Mouse (Mus musculus) stomach, embryonic 14.5 days (tissue): ENCODE data around the gene Plxnb3. TPM values are rescaled to one million over a fixed set of nuclear protein-coding genes. Genes with fewer than 3 reads are reported as not detected.

Source experiments
- ATAC-seq: fragments of 200-750 bp; cut with Nextera tagmentation; 2 replicates; pipeline ENCODE4 v1.8.0; 2017; ENCODE audit warnings: low read depth, moderate TSS enrichment; ENCODE audit not compliant: insufficient number of reproducible peaks, insufficient read depth, low FRiP score
- H3K27ac ChIP-seq: fragments of 300-500 bp; sonication (generic); 2 replicates; pipeline ENCODE4 v1.5.1; 2014; ENCODE audit warnings: mild to moderate bottlenecking, low read length, moderate library complexity, mixed read lengths
- H3K27me3 ChIP-seq: fragments of 300-500 bp; sonication (generic); 2 replicates; pipeline ENCODE4 v1.6.1; 2014; ENCODE audit warnings: low read length, control low read depth, mixed read lengths; ENCODE audit not compliant: control insufficient read depth, insufficient read depth
- H3K36me3 ChIP-seq: fragments of 300-500 bp; sonication (generic); 2 replicates; pipeline ENCODE4 v1.6.1; 2014; ENCODE audit warnings: mild to moderate bottlenecking, control low read depth, low read length, moderate library complexity, mixed read lengths; ENCODE audit not compliant: control insufficient read depth, insufficient read depth
- H3K4me1 ChIP-seq: fragments of 300-500 bp; sonication (generic); 2 replicates; pipeline ENCODE4 v1.6.1; 2014; ENCODE audit warnings: low read length, control low read depth, mixed read lengths; ENCODE audit not compliant: control insufficient read depth, insufficient read depth
- H3K4me2 ChIP-seq: fragments of 300-500 bp; sonication (generic); replicated peaks from 2 replicates; pipeline ENCODE4 v1.6.1; 2014; ENCODE audit warnings: low read depth, low read length, control low read depth
- H3K4me3 ChIP-seq: fragments of 300-500 bp; sonication (generic); 2 replicates; pipeline ENCODE4 v1.5.1; 2014; ENCODE audit warnings: low read depth, low read length, control low read depth
- H3K9ac ChIP-seq: fragments of 300-500 bp; sonication (generic); replicated peaks from 2 replicates; pipeline ENCODE4 v1.6.1; 2014; ENCODE audit warnings: low read depth, mild to moderate bottlenecking, control low read depth, low read length, moderate library complexity, mixed read lengths
- H3K9me3 ChIP-seq: fragments of 300-500 bp; sonication (generic); 2 replicates; pipeline ENCODE4 v1.6.1; 2016; ENCODE audit warnings: low read depth, low read length, control low read depth; ENCODE audit not compliant: control insufficient read depth
- WGBS: fragments of 180-500 bp; shearing (Covaris S2); extraction: QIAGEN DNeasy Blood & Tissue Kit; methylation state at CpG from one replicate; pipeline ENCODE4 v1.1.7; 2014; 5-methylcytosine and 5-hydroxymethylcytosine counted together
- polyA plus RNA-seq: library from polyadenylated mRNA; unstranded; fragments of >200 nt; fragmentation: Nextera tagmentation; extraction: Ambion mirVana; gene quantifications from 2 replicates; pipeline ENCODE4 v1.2.1, GENCODE M21; 2014

The Plxnb3 gene
- polyA plus RNA-seq, result 0.59 and 0.78 TPM in 2 replicates

GRCm38 (mm10) chrX:73756334-73757140 lies at the start of gene Plxnb3:
Gene Plxnb3, plus strand, starts transcription at chrX:73757090.
- H3K27ac ChIP-seq, result no peak within 1 kb of the TSS

GRCm38 (mm10) chrX:73715476-73716108 lies 41.3 kb upstream of the Plxnb3 start:
- ATAC-seq, result no peak
- H3K36me3 ChIP-seq, result no peaks in the 10 kb centered on the region; the same call in 1 of the 2 replicates
- WGBS, result 24% methylated on average over 20 of the region's 21 CpGs
- no peaks in the 10 kb centered on the region for H3K9me3 ChIP-seq
- H3K27me3 ChIP-seq, result no peaks in the 10 kb centered on the region
- H3K4me3 ChIP-seq, result peak overlapping the region; percentile 50
- peaks cover 14% of the 10 kb centered on the region; the same call in 1 of the 2 replicates for H3K4me1 ChIP-seq
- peak overlapping the region; percentile 86 for H3K27ac ChIP-seq
- peak overlapping the region; percentile 59 for H3K4me2 ChIP-seq
- peak overlapping the region; percentile 53 for H3K9ac ChIP-seq

More at GRCm38 (mm10) chrX:73756334-73757140, at the start of gene Plxnb3:
- Histone ChIP-seq H3K36me3 (no peaks in the 10 kb centered on the region), H3K9me3 (no peaks in the 10 kb centered on the region), H3K4me1 (no peaks in the 10 kb centered on the region), H3K27me3 (no peaks in the 10 kb centered on the region), H3K4me2 (no peak within 1 kb of the TSS), H3K9ac (no peak within 1 kb of the TSS), H3K4me3 (no peak within 1 kb of the TSS)
- WGBS, result 76% methylated on average over 5 of the region's 5 CpGs
- ATAC-seq, result no peak

DNA sequence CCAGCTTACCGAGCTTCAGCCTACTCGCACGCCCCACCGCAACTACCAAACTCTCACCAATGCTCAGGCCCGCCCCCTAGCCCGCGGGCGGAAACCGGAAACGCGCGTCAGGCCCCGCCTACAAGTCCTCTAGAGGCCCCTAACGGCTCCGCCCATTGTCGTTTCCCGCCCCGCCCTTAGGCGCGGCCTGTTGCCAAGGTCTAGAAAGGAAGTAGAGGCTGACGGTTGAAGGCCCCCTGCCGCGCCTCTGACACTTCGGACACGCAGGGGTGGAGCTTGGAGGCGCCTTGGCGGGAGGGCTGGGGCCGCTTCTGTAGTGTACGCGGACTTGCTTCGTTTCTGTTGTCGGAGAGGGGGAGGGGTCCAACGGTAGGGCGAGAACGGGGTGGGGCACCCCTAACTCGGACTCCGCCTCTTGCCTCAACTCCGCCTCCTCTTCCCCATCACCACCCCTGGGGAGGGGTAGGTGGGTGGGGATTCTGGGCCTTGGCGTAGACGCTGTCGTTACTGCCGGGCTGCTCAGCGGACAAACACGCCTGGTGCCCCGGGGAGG lies 40.7 kb upstream of the Plxnb3 start, which contains the start of the genes Bcap31 and Abcd1:
Gene Bcap31, minus strand, starts transcription at position 67 of the 553 bp plus-strand sequence.
Gene Abcd1, plus strand, starts transcription at position 489 of the 553 bp plus-strand sequence.
- Histone ChIP-seq H3K9ac (peak within 1 kb of the TSS; percentile 53), H3K4me2 (peak within 1 kb of the TSS; percentile 65), H3K4me3 (peak within 1 kb of the TSS; percentile 50), H3K27ac (peak within 1 kb of the TSS; percentile 86), H3K9me3 (no peaks in the 10 kb centered on the region), H3K36me3 (no peaks in the 10 kb centered on the region; the same call in 1 of the 2 replicates), H3K4me1 (peaks cover 14% of the 10 kb centered on the region; the same call in 1 of the 2 replicates), H3K27me3 (no peaks in the 10 kb centered on the region)
- ATAC-seq, result peak; percentile 93
- WGBS, result 24% methylated on average over 44 of the region's 45 CpGs

- Histone ChIP-seq H3K4me1 (peaks cover 14% of the 10 kb centered on the region; the same call in 1 of the 2 replicates), H3K36me3 (no peaks in the 10 kb centered on the region; the same call in 1 of the 2 replicates), H3K27ac (peak overlapping the region; percentile 78; the same call in 1 of the 2 replicates), H3K4me3 (peak overlapping the region; percentile 50), H3K4me2 (peak overlapping the region; percentile 65), H3K9me3 (no peaks in the 10 kb centered on the region), H3K27me3 (no peaks in the 10 kb centered on the region), H3K9ac (peak overlapping the region; percentile 30; the same call in 1 of the 2 replicates)
- WGBS, result 34% methylated on average over 30 of the region's 30 CpGs
- ATAC-seq, result peak; percentile 24; the same call in 1 of the 2 replicates
These were observed 40.0 kb upstream of the Plxnb3 start for GRCm38 (mm10) chrX:73716709-73717545.

DNA sequence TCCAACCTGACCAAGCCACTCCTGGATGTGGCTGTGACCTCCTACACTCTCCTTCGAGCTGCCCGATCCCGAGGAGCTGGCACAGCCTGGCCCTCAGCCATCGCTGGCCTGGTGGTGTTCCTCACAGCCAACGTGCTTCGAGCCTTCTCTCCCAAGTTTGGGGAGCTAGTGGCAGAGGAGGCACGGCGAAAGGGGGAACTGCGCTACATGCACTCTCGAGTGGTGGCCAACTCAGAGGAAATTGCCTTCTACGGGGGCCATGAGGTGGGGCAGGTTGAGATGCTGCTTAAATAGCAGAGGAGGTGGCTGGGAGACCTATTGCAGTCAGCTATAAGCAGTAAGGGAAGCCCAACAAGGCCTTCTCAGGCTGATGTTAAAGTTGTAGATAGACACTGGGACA lies 39.2 kb upstream of the Plxnb3 start:
- H3K36me3 ChIP-seq, result no peaks in the 10 kb centered on the region
- no peak overlapping the region for H3K27ac ChIP-seq
- peak overlapping the region; percentile 65 for H3K4me2 ChIP-seq
- no peaks in the 10 kb centered on the region for H3K27me3 ChIP-seq
- WGBS, result 67% methylated on average over 11 of the region's 11 CpGs
- ATAC-seq, result no peak
- no peaks in the 10 kb centered on the region for H3K9me3 ChIP-seq
- peaks cover 14% of the 10 kb centered on the region; the same call in 1 of the 2 replicates for H3K4me1 ChIP-seq
- H3K4me3 ChIP-seq, result peak overlapping the region; percentile 50; the same call in 1 of the 2 replicates
- H3K9ac ChIP-seq, result 0 out of 2 replicates have a peak overlapping the region, but pooled peaks have one; percentile 30

GRCm38 (mm10) chrX:73718271-73718670 lies 38.6 kb upstream of the Plxnb3 start:
- peak overlapping the region; percentile 65 for H3K4me2 ChIP-seq
- no peak overlapping the region for H3K4me3 ChIP-seq
- H3K36me3 ChIP-seq, result no peaks in the 10 kb centered on the region
- H3K27ac ChIP-seq, result peak overlapping the region; percentile 74; the same call in 1 of the 2 replicates
- WGBS, result 43% methylated on average over 3 of the region's 3 CpGs
- ATAC-seq, result no peak
- H3K9me3 ChIP-seq, result no peaks in the 10 kb centered on the region
- H3K4me1 ChIP-seq, result peaks cover 14% of the 10 kb centered on the region; the same call in 1 of the 2 replicates
- H3K9ac ChIP-seq, result no peak overlapping the region
- no peaks in the 10 kb centered on the region for H3K27me3 ChIP-seq

- Histone ChIP-seq H3K4me3 (no peak overlapping the region), H3K9ac (no peak overlapping the region), H3K27me3 (no peaks in the 10 kb centered on the region), H3K4me1 (peaks cover 14% of the 10 kb centered on the region; the same call in 1 of the 2 replicates), H3K27ac (peak overlapping the region; percentile 74; the same call in 1 of the 2 replicates), H3K36me3 (no peaks in the 10 kb centered on the region), H3K4me2 (peak overlapping the region; percentile 65), H3K9me3 (no peaks in the 10 kb centered on the region)
- 44% methylated on average over 5 of the region's 5 CpGs for WGBS
- ATAC-seq, result no peak
These were observed 38.1 kb upstream of the Plxnb3 start for GRCm38 (mm10) chrX:73718686-73719362.
